Mouse (Mus musculus) lung, postnatal 10 days (tissue): Measurements from ENCODE around the gene Slc30a10.

Source experiments
- DNase-seq: peaks from one replicate; pipeline ENCODE4 v3.0.0; 2021

Gene Slc30a10

DNA sequence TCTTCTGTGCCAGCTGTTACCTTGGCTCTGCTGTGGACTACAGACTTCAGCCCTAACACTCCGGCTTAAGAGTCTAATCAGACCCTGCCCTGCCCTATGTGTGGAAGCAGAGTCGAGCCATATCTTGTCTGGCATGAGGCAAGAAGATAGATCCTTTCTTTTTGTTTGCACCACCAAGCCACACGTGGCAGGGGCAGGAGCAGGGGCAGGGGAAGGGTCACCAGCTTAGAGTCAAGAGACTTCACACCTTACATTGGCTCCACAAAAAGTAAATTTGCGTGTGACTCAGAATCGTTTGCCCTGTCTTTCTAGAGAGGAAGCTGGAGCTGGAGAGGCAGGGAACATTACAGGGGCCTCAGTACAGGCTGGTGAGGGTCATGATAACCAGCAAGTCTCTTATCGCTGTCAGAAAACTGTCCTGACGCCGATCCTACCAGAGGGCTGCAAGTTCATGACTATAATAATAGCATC is 14.9 kb downstream of the Slc30a10 start:
- DNase-seq = no peak

DNA sequence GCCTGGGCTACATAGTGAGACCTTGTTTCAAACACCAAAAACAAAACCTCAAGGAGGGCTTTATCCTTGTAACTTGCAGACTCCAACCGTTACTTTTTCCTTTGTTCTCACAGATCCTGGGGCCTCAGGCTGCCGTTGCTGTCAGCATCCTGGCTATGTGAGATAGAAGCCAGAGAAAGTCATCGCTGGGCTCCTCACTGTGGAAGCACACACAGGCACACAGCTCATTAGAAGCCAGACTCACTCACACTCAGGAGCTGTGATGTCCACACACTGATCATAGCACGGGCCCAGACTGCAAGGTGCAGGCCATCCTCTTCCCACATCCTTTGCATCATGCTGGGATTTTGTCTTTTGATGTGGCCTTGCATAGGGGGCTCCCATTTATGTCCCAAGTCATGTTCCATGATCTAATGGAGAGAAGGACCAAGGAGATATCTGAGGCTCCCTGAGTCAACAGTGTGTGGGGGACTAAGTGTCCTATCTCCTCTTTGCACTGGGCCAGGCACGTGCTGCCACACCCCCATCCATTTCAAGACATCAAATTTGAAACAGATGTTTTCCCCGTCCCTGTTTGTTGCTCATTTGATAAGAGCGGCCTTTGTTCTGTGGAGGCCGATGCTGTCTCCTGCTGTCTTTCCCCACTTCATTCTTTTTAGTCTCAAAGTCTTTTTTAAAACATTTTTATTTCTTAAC is 17.5 kb downstream of the Slc30a10 start:
- no peak for DNase-seq

DNA sequence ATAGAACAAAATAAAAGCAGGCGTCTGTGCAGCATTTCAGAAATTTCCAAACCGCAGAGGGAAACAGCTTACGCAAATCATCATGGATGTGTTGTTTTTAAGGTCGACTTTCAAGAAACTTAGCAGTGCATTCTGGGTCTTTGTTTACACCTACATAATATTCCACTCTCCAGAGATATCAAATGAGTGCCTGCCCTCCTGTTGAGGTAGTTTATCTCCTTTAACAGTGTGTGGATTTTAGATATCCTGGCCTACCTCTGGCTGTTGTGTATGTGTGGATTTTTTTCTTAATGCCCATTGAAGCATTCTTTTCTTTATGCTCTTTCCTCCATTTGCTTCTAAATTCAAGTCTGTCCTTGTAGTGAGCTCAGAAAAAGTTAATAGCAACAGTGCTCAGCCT is 18.1 kb downstream of the Slc30a10 start:
- DNase-seq = no peak

DNA sequence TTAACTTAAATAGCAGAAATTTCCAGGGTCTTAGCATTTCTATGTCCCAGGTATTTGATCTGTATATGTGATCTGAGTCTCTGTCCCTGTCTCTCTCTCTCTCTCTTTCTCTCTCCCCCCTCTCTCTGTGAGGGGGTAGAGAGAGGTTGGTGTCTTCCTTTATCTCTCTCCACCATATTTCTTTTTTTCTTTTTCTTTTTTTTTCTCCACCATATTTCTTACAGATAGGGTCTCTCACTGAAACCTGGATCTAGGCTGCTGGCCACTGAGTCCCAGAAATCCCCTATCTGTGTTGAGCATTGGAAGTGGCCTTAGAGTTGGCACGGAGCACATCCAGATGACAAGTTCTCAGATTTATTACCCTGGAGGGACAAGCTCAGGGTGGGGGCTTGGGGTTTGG is 18.8 kb downstream of the Slc30a10 start:
- no peak for DNase-seq

DNA sequence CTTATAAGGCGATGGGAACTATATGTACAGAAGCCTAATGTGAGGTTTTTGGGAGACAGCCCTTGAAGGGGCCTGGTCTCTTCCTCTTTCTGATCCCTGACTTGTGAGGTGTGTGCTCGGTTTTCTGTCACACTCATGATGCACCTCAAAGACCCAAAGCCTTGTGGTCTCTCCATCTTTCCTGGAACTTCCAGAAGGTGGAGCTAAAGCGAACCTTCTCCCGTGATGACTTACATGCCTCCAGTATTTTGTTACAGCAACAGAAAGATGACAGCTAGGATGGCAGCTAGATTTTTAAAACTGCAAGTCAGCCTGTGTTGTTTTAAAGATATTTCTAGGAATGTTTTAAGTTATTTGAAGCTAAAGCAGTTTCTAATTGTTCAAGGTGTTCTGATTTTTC is 25.2 kb downstream of the Slc30a10 start:
- no peak for DNase-seq

DNA sequence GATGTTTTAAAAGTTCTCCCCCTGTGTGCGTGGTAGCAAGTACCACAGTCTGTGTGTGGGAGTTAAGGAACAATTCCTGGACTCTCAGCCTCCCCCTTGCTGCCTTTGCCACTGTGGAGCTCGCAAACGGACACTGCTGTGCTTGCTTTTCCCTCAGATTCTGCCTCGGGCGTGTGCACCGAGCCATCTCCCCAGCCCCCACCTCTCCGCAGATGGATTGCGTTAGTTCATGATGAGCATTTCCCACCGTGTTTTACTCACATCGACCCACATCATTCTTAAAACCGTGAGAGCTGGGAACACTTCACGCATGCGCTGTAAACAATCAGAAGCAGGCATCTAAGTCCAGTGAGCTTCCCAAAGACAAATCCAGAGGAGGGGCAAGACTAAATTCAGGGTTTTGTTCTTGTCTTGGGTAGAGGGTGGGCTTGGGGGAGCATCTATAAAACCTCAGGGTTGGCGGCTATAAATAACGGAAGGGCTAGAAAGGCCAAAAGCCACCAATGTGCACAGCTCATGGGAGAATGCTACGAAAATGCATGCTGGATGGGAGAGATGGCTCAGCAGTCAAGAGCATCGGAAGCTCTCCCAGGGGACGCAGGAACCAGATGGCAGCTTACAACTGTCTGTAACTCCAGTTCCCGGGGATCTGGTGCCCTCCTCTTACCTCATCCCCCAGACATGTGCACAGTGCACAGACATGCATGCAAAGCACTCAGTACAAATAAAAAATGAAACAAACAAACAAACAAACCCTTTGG is 27.5 kb downstream of the Slc30a10 start:
- DNase-seq = no peak

DNA sequence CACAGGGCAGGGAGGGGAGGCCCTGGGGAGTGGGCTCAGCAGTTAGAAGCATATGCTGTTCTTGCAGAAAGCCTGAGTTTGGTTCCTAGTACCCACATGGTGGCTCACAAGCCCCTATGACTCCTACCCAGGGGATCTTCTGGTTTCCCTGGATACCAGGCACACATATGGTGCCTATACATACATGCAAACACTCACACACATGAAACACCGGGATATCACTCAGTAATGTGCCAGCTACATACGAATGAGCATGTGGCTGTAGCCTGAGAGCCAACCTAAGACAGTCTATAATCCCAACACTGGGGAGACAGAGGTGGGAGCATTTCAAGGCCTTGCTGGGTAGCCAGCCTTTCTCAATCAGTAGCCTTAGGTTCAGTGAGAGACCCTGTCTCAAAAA is 28.1 kb downstream of the Slc30a10 start:
- DNase-seq = no peak

DNA sequence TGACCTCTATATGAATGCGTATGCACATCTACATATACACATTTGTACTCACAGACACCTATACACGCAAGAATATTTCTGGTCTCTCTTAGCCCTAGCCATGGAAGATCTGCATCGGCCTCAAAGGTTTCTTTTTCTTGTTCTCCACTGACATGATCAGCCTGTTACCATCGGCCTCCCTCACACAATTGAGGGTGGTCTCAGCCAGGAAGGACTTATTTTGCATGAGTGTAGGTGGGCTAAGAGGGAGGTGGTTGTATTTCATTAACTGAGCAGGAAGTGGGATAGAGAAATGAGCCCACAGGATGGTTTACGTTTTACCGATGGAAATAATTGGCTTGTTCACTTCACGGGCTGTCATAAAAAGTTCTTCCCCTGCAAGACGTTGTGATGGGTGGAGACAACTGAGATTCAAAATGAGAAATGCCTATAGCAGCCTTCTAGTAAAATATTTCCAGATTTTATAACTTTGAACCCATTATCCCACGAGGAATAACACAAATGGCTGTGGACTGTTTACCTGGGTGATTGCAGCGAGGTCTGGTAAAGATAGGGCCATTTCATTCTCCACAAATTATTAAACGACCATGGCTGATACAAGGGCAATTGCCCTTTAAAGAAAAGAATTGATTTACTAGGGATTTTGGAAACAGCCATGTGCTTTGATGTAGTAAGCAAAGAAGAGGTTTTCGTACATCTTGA is 28.9 kb downstream of the Slc30a10 start:
- no peak for DNase-seq

DNA sequence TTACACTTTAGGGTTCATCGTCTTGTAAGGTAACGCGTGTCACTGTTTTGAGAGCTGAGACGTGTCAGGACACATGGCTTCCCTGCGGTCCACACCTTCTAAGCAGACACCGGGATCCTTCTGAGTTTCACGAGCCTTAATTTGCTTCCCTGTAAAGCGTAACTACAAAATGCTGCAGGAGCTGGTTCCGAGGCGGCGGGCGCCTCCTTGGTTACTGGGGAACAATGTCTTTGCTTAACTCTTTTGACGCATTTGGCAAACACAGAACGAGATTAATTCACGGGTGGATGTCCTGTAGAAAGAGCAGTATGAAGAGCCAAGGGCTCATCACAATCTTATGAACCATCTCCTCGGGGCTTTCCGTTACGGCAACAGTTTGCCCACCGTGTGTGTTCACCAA is 29.6 kb downstream of the Slc30a10 start:
- no peak for DNase-seq

DNA sequence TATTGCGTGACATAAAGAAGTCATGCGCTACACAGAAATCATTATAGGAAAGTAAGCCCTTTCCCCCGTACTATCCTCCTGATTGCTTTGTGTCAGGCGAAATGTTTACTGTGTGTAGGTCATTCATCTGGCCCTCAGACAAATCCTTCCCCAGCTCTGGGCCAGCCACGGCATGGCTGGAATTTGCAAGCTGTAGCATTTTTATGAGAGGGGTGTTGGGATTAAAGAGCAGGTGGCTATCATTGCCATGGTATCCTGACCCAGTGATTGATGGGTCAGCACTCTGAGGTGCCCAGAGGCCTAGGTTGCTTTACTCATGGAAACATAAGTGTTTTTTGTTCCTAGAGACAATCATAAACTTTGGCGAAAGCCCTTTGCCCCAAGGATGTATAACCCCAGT is 35.2 kb downstream of the Slc30a10 start:
- no peak for DNase-seq

DNA sequence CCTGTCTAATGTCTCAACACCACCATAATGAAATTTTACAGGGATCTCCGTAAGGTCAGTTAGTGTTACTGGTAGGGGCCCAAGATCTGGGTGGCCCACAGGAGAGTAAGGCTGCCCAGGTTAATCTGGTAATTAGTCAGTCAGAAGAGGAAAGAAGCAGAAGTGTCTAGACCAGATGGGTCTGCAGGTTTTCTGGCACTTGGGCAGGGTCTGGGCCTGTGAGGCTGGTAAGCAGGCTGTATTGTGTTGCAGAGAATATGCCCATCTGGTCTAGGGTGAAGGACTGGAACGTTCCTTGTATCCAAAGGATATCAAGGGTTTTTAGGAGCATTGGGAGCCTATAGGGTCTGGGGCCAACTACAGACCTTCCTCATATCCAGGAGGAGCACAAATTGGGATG is 36.0 kb downstream of the Slc30a10 start:
- DNase-seq = no peak

DNA sequence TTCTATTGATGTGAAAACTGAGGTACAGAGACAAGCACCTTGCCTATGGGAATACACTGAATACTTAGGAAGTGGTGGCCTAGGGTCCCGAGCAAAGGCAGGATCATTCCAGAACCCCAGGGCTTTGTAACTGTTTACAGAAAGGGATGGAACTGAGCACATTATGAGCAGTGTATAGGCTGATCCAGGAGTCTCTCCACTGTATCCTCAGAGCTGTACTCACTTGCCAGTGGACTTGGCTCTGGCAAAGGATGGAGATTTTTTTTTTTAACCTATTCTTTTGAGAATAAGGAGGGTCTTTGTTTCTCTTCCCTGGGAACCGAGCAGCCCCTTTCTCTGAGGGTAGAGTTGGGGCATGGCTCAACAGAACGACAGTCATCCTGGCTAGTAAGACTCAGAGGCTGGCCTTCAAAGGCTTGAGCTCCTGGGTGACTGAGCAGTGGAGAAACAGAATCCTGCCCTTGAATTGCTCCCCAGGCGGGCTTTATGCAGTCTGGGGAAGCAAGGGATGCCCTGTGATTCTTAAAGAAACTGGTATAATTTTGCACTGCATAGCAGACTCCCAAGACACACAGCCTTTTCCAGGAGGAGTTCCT is 38.9 kb downstream of the Slc30a10 start:
- DNase-seq = no peak

DNA sequence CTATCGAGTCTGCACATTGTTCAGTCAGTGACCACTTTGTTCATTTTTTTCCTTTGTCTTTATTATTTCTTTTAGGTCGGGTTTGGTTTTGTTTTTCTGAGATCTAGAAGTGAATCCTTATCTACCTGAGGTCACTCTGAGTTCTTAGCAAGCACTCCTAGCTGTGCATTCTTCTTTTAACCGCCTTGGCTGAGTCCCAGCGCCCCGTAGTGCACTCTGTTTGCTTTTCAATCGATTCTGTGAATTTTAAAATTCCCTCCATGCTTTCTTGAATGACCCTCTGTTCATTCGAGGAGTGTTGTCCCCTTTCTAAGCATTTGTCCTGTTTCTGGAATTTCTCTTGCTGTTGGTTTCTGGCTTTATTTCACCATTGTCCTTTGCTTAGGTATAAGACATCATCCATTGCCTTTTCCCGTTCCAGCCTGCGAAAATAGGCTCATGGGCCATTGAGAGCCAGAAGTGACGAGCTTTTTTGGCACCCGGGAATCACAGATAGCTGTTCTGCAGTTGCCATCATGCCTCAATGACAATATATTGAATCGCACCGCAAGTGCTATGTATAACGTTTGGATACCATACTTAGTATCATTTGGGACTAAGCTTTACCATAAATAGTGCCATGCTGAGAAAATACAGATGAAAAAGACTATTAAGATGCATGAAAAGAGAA is 42.3 kb downstream of the Slc30a10 start:
- no peak for DNase-seq

DNA sequence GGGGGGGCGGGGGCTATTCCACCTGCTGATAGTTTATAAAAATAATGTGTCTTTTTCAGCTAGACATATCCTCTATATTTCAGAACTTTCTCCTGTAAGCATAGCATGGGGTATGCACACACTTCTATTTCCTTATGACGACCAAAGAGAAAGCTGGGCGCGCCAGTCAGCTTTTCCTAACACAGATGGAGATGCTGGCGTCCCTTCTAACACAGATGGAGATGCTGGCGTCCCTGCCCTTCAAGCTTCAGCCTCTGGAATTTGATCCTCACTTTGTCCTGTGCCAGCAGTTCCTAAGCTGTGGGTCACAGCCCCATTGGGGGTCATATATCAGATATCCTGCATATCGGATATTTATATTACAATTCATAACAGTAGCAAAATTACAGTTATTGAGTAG is 46.0 kb downstream of the Slc30a10 start:
- DNase-seq = no peak

DNA sequence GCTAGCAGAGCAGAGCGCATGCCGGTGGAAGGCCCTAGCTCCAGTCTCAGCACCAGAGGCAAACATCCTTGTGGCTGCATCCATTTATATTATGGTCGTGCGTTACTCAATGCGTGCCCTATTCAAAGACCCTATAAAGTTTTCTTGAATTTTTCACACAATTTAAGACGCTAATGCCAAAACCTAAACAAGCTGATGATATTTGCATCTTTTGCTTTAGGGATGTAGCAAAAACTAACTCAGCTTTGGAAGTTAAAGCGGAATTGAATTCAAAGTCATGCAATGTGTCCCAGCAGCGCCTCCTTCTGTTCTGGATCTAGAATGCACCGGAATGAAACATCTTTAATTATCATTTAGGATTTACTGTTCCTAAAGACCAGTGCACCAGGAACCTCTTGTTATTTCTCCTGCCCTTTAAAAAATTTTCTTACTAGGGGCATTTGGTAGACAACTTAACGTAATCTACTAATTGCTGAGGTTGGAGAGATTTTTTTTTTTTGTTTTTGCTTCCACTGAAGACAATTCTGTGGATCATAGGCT is 47.2 kb downstream of the Slc30a10 start:
- peak; percentile 57 for DNase-seq

DNA sequence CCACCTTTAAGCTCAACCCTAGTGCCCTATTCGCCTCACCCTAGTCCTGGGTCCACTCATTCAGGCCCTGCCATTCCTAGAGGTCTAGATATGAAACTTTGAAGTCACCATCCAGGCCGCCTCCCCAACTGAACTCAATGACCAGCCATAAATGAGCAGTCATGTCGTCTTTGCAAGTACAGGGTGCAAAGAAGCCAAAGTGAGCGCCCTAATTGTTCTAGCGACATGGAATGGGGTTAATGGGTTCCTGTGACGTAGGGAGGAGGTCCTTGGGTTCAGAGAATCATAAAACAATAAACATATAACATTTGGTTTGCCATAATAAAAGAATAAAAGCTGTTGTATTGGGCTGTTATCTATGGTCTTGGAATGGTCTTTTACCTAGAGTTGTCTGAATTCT is 47.9 kb downstream of the Slc30a10 start:
- no peak for DNase-seq

DNA sequence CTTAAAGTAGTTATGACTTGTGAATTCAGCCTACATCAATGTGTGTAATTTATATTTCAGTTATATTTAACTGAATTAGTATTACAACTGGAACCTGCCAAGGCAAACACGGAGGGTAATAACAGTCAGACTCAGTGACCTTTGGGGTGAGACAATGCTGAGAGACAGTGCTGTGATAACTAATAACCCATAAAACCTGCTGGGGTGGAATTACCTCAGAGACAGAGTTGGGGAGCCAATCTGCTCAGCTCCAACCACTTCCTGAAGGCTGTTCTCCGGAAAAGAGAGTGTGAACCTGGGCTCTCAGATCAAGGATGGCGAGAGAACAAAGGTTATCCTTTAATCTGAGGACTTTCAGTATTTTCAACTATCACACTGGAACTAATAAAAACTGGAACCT is 54.4 kb downstream of the Slc30a10 start:
- no peak for DNase-seq

DNA sequence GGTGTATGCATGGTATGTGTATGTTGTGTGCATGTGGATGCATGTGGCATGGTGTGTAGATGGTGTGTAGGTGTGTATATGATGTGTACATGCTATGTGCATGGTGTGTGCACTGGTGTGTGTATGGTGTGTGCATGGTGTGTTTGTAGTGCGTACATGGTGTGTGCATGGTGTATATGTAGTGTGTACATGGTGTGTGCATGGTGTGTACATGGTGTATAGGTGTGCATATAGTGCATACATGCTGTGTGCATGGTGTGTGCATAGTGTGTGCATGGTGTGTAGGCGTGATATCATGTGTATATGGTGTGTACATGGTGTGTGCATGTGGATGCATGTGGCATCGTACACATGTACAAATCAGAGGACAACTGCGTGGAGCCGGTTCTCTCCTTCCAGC is 56.7 kb downstream of the Slc30a10 start:
- DNase-seq = no peak

DNA sequence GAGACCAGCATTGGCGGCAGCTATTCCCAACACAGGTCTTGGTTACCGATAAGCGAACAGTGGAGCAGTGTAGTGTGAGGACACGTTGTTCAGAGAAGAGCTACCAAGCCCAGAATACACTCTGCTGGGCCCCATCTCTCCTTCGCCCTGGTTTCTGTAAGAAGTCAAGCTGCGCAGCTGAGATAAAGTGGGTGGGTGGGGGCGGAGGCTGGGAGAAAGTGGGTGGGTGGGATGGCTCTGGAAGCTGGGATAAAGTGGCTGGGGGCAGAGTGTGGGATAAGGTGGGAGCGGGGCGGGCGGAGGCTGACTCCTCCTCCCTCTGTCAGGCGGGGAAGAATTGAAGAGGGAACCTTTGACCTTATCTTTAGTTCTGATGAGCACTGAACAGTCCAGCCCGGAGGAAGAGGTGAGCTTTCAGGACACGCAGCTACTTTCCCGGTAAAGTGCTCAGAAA is 60.9 kb downstream of the Slc30a10 start:
- DNase-seq = no peak

DNA sequence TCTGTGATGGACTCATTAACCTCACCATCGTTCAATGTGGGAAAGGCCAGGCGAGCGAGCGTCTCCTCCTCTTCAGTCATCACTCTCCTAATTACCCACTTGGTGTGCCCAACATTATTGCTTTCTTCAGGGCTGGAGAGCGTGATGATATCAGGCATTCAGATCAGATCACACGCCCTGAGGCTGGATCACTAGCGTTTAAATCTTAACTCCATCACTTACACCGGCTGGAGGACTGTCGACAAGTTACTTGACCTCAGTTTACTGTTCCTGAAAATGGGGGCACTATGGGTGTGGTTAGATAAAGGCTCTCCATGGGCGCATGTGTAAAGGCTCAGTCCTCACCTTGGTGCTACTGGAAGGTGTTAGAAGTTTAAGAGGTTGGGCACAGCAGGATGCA is 61.4 kb downstream of the Slc30a10 start:
- no peak for DNase-seq

DNA sequence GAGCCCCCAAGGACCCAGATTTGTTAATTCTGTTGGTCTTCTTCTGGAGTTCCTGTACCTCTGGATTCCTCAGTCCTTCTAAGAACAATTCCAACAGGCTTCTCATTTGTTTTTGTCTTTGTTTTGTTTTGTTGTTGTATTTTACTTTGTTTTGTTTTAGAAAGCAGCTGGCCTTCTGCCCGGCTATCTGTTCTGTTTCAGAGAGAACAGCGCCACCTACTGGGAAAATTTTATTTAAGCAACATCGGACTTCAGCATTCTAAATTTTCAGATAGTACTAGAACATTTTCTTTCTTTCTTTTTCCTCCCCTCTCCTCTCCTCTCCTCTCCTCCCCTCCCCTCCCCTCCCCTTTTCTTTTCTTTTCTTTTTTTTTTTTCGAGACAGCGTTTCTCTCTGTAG is 62.9 kb downstream of the Slc30a10 start:
- peak; percentile 65 for DNase-seq
